Mouse (Mus musculus): ENCODE data around the gene Acox3. TPM values are rescaled to one million over a fixed set of nuclear protein-coding genes. Genes with fewer than 3 reads are reported as not detected.

The Acox3 gene
- total RNA-seq, 4 experiments from 2014 or later, result 36.4 to 40.2 (median 37.8) TPM

DNA sequence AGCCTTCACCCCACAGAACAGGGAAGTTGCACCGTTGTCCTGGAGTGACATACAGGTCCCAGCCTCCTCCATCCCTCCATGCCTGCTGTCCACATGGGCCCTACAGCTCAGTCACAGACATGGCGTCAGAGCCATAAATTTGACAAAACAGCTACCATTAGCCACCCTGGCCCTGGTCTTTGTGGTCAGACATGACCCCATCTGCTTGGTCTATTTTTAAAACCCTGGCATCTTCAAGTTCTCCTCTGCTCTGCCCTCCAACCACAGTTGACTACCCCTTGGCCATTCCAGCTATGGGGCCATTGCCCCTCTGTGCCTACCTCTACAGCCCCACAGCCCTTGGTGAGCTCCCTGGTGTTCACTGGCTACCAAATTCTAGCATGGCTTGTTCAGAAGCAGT is 27.1 kb downstream of the Acox3 start:
- no peak for DNase-seq (ENCODE audit: low spot score in 2 of 2)

DNA sequence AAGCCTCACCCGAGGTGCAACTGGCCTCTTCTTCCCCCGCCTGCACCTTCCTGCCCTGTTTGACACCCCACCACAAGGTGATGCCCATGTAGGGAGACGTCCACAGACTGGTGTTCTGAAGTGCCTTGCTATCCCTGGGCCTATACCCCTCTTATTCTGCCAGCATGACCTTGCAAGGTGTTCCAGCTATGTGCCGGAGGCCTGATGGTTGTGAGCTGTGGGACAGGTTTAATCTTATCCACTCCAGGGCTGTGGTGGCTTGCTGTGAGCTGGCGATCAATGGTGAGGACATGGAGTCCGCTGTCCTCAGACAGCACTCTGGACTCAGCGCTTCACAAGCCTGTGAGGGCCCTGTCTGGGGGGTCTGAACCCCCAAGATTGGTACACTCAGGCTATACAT is 27.5 kb downstream of the Acox3 start:
- DNase-seq (ENCODE audit: low spot score in 2 of 2), result no peak

DNA sequence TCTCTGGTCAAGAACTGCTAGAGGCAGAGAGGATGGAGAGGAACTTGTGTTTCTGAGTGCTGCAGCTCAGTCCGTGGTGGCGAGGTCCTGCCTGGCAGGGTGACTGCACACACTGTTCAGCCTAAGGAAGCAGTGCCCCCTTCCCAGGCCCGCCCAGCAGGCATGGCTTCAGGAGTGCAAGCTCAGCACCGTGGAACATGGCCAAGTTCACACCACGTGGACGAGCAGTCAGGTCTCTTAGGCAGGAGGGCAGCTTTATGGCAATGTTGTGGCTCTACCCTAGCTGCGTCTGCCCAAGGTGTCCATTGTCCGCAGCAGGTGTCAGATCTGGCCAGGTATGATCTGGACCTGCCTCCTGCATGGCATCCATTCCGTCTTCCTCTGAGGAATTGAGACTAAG is 28.3 kb downstream of the Acox3 start:
- DNase-seq (ENCODE audit: low spot score in 2 of 2), result no peak

DNA sequence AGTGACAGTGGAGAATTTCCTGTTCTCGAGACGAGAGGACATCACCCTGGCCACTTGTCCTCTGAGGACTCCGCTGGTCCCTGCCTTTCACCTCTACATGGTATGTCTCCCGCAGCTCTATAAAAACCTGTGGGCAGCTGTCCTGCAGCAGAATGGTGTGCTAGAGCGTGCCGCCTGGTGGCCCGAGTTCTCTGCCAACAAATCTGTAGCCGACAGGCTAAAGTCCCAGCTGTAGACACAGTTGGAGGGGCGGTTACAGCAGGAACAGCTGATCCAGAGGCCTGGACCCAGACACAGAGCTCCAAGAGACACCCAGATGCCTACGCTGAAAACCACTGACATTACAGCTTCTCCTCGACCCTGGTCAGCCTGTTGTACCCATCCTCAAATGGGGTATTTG is 29.1 kb downstream of the Acox3 start:
- no peak for DNase-seq (ENCODE audit: low spot score in 2 of 2)

DNA sequence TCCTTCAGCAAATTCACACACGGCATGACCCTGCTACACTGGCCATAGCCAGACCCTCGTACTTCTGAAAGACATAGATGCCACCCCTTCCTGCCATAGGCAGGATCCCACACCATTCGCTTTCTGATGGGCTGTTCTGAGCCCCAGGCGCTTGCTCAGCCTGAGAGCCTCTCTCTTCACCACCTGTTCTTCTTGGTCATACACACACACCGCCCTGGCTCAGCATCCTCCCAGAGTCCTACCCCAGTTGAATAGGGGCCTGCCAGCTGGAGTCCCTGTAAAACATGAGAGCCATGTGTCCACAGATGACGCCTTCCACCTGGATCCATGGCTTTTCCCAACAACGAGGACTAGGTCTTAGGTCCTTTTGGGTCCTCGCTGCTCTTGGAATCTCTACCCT is 29.9 kb downstream of the Acox3 start:
- DNase-seq (ENCODE audit: low spot score in 2 of 2), result no peak

DNA sequence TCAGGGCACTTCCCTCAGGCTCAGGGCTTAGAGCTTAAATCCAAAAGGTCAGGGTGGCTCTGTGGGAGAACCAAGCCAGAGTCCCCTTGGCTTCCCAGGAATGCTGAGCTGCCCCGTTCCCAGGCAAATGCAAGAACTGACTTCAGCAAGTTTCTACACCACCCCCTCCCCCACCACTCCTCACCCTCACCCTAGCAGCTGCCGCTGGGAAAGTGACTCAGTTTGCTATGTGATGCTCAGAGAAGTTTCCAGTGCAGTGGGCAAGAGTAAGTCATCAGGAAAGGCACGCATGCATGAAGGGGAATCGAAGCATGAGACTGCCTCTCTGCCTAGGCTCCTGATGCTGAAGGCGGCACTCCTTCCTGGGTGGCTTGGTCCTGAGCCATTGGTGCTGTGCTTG is 34.1 kb downstream of the Acox3 start:
- DNase-seq (ENCODE audit: low spot score in 2 of 2), result no peak

- no peak for DNase-seq (ENCODE audit: low spot score in 2 of 2)
Measured at GRCm38 (mm10) chr5:35621114-35621513, 38.3 kb downstream of the Acox3 start.

DNA sequence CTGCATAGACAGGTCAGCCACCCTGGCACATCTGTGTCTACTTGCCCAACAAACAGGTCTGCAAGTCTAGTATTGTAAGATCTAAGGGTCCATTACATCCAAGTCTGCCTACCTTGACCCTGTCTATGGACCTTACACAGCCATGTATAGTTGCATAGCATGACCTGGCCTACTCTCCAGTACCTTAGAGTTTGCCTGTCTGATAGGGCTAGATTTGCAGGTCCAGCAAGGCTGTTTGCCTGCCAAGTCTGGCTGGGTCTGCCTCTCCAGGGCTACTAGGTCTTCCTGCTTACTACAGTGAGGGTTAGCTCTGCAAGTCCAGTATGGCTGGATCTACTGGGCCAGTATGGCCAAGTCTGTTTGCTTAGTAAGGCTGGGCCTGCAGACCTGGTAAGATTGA is 41.0 kb downstream of the Acox3 start:
- no peak for DNase-seq (ENCODE audit: low spot score in 2 of 2)

DNA sequence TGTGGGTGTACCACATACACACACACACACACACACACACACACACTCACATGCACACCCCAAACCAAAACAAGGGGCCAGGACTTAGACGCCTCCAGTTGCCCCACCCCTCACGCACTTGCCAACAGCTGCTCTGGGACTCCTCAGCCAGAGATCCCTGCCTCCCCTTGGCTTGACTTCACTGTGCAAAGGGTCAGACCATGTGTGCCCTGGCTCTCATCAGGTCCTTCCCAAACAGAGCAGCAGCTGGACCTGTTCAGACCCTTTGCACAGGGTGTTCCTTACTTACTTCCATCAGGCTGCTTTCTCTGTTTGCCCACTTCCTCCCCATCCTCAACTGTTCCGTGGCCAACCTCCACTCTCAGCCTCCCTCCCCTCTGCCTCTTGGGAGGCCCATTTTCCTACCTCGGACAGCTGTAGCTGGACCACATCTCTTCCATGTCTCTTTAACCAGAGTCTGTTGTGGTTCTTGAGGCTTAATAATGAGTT is 42.0 kb downstream of the Acox3 start:
- DNase-seq (ENCODE audit: low spot score in 2 of 2), result no peak

GRCm38 (mm10) chr5:35626408-35626807 is 43.6 kb downstream of the Acox3 start:
- DNase-seq (ENCODE audit: low spot score in 2 of 2), result no peak

GRCm38 (mm10) chr5:35627307-35627840 is 44.5 kb downstream of the Acox3 start:
- DNase-seq (ENCODE audit: low spot score in 2 of 2), result no peak

- DNase-seq (ENCODE audit: low spot score in 2 of 2), result peak in 1 of 2 experiments; percentile 59
Measured at GRCm38 (mm10) chr5:35628685-35629084, 45.8 kb downstream of the Acox3 start.

DNA sequence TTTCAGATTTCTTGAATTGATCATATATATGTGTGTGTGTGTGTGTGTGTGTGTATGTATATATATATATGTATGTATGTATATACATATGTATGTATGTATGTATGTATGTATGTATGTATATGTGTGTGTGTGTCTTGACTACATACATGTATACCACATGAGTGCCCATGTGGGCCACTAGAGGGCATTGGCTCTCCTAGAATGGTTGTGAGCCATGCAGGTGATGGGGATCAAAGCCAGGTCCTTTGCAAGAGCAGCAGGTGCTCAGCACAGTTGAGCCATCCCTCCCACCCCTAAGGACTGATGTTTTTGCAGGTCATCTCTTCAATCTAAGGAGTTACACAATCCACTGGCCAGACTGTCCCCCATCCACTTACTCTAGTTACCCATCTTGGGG is 46.5 kb downstream of the Acox3 start:
- DNase-seq (ENCODE audit: low spot score in 2 of 2), result no peak

DNA sequence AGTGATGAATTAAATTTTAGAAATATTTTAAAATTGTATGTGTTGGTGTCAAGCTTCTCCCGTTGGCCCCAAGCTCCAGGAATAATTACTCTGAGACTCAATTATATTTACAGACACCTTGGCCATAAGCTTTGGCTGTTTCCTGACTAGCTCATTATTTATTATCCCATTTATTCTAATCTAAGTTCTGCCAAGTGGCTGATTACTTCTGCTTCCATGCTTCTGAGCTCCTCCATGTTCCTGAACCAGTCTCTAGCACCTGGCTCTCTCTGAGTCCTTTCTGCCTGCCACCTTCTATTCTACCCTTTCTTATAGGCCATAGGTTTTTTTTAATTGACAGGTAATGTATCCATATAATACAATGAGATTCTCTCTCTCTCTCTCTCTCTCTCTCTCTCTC is 47.9 kb downstream of the Acox3 start:
- no peak for DNase-seq (ENCODE audit: low spot score in 2 of 2)

DNA sequence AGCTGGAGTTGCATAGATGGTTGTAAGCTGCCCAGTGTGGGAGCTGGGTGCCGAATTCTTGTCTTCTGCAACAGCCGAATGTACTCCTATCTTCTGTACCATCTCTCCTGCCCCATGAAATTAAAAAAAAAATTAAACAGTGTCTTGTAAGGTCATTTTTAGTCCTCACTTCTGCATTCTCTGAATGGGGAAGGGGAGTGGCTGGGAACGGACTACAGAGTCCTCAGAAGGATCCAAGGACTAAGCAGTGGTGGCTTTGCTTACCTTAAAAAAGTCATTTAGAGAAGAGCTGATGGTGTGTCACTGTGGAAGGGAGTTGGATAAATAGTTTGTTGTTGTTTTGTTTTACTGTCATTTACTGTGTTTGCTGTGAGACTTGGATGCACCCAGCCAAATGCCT is 48.4 kb downstream of the Acox3 start:
- DNase-seq (ENCODE audit: low spot score in 2 of 2), result no peak

- DNase-seq (ENCODE audit: low spot score in 2 of 2), result no peak
Measured at GRCm38 (mm10) chr5:35631755-35632154, 48.9 kb downstream of the Acox3 start.

DNA sequence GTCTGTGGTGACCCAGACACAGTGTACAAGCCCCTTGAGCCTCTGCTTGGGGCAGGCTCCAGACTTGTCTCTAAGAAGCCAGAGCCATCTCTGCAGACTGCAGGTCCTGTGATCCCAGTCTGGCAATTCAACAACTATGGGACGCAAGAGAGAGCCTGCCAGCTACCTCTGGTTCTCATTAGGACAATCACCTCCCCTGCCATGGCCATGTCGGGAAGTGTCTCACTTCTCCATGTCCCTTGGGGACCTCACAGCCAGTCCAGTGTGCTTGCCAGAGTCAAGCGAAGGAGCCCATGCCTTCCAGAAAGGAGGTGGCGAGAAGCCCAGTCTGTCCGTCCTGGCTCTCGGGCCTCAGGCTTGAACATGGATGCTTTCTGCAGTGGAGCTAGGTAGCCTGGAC is 50.0 kb downstream of the Acox3 start:
- no peak for DNase-seq (ENCODE audit: low spot score in 2 of 2)

GRCm38 (mm10) chr5:35636016-35636415 is 53.2 kb downstream of the Acox3 start:
- no peak for DNase-seq (ENCODE audit: low spot score in 2 of 2)

DNA sequence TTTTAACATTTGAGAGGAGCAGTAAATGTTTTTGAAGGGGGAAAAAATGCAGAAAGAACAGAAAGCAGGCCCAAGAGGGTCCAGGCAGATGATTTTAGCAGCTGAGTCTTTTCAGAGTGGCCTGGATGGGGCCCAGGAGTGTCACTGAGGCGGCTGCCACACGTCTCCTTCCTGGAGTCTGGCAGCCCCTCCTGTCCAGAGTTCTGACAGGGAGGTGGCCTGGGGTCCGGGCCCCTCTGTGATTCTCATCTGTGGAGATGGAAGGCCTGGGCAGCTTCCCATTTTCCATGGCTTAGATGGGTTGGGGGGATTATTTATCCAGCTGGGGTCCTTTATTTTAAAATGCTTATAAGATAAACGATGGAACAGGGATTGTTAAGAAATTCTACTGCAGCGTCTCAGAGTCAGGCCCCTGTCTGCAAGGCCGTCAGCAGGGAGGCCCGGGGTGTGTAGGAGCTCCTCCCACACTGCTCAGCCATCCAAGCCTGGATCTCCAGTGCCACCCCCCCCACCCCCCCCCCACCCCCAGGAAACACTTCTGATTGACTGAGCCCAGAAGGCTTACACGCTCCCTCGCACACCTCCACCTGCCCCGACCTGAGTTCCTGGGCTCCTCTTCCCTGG is 59.2 kb downstream of the Acox3 start:
- DNase-seq (ENCODE audit: low spot score in 2 of 2), result no peak

DNA sequence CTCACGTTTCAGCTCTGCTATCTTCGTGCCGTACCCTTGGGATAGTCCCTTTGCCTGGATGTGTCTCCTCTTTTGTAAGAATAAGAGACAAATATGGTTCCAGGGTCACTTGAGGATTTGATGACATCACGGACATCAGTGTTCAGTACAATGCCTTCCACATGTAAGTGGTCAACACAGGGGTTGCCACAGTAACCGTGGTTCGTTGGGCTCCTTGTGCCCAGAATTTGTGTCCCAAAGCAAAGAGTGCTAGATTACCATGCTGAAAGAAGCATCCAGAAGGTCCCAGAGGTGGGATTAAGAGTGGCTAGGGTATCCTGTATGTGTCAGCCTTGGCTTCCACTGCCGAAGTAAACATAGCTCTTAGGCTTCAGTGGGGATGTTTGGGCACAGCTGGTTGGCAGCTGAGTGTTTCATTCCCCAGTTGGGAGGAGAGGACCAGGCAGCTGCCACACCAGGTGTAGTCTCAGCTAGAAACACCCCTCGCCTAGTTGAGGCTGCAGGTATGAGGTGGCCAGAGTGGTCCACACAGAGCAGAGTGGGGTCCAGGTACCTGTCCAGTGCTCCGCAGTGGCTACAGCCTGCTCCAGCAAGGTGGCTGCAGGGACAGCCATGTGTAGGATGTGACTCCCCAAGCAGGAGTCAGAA is 60.7 kb downstream of the Acox3 start:
- DNase-seq (ENCODE audit: low spot score in 2 of 2), result no peak

DNA sequence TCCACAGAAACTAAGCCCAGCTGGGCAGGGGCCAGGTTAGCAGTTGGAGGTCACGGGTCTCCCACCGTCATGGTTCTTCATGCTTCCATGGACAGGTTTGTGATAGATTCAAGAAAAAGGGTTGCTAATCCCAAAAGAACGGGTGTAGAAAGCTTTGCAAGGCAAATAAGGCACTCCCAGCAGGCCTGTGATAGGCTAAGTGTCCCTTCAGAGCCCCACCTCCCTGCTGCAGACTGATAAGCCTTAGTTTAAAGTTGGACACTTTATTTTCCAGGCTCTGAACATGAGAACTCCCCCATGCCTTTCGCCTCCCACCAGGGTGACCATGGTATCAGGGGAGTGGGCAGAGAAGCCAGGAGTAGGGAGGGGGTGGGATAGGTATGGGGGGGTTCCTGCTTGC is 61.2 kb downstream of the Acox3 start:
- no peak for DNase-seq (ENCODE audit: low spot score in 2 of 2)

DNA sequence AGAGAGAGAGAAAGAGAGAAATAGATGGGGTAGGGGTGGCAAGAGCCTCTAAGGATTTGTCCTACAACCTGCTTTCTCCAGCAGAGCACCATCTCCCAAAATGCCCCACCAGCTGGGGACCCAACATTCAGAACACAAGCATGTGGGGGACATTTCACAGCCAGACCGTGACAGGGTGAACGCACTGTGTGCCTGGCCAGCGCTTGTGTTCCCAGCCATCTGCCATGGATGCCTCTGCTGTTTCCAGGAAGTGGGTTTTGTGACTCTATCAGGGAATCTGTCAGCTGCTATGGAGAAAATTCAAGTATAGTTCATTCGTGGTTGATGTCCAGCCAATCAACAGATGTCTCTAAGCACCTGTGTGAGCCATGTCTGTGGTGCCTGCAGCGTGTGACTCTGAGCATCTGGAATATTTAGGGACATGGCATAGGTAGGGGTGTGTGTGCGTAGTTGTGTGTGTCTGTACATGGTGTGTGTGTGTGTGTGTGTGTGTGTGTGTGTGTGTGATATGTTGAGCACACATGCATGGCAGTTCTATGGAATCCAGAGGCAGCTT is 63.2 kb downstream of the Acox3 start:
- no peak for DNase-seq (ENCODE audit: low spot score in 2 of 2)

GRCm38 (mm10) chr5:35646927-35647326 is 64.1 kb downstream of the Acox3 start:
- DNase-seq (ENCODE audit: low spot score in 2 of 2), result no peak
